Mouse (Mus musculus): ENCODE results near the gene Ndufaf5. TPM values are rescaled to one million over a fixed set of nuclear protein-coding genes. Genes with fewer than 3 reads are reported as not detected.

Gene Ndufaf5
- 20.2 TPM for total RNA-seq (2023)

GRCm38 (mm10) chr2:140170127-140170802, at the start of gene Ndufaf5, which contains the start of gene Esf1:
Gene Ndufaf5, plus strand, starts transcription at chr2:140170649.
Gene Esf1, minus strand, starts transcription at chr2:140170564.

GRCm38 (mm10) chr2:140151743-140152142, 18.7 kb upstream of the Ndufaf5 start, which contains the start of gene Gm17374:
Gene Gm17374, plus strand, starts transcription at chr2:140152043.

Other genes with a start within 250 kb of the Ndufaf5 start
- gene Tasp1, start 103.8 kb upstream of the Ndufaf5 start, total RNA-seq (2023) = 32.3 TPM
- gene Gm17374, start 18.6 kb upstream of the Ndufaf5 start, total RNA-seq (2023) = not detected
- gene Esf1, start 85 bp upstream of the Ndufaf5 start, total RNA-seq (2023) = 27.4 TPM
- not detected for gene Sel1l2, start 219.1 kb downstream of the Ndufaf5 start, total RNA-seq (2023)
- gene Macrod2, start 224.7 kb downstream of the Ndufaf5 start, total RNA-seq (2023) = 0.80 TPM

Data from CD4-positive naive resting alpha-beta T cell, adult 57 days (primary cell).